Mouse (Mus musculus) cortical plate, adult 2 months (tissue): ENCODE measurements at regions not wholly inside any gene's neighbourhood (a gene's known extent, or its start where the extent isn't known, plus 50 kb on each side); places are given as distances from the start of the nearest gene placed in this dataset.

Experiments
- CTCF ChIP-seq: fragments of 200-500 bp; IDR thresholded peaks from 2 replicates; pipeline ENCODE4 v1.5.1; 2011; ENCODE audit warnings: mild to moderate bottlenecking, control low read depth, low read length; ENCODE audit not compliant: insufficient read depth; ENCODE audit errors: extremely low read depth
- POLR2A ChIP-seq: fragments of 200-500 bp; IDR thresholded peaks from 2 replicates; pipeline ENCODE4 v1.6.1; 2011; ENCODE audit warnings: mild to moderate bottlenecking, low read length, control low read depth; ENCODE audit not compliant: insufficient read depth; ENCODE audit errors: extremely low read depth

GRCm38 (mm10) chr3:34443307-34443706 lies 206.9 kb upstream of the Sox2 start:
- TF ChIP-seq POLR2A (no peak), CTCF (no peak)
